Mouse (Mus musculus) cerebellum, adult 2 months (tissue): ENCODE measurements around the gene Mgea5.

ENCODE experiments used
- CTCF ChIP-seq: fragments of 200-500 bp; IDR thresholded peaks from 2 replicates; pipeline ENCODE4 v1.5.1; 2011; ENCODE audit warnings: low read depth, mild to moderate bottlenecking, control low read depth, low read length, moderate library complexity, borderline replicate concordance; ENCODE audit not compliant: insufficient read depth
- POLR2A ChIP-seq: fragments of 200-500 bp; IDR thresholded peaks from 2 replicates; pipeline ENCODE4 v1.6.1; 2011; ENCODE audit warnings: low read length, control low read depth, borderline replicate concordance; ENCODE audit not compliant: insufficient read depth

GRCm38 (mm10) chr19:45736241-45736640 is 47.4 kb downstream of the Mgea5 start:
- TF ChIP-seq CTCF (no peak), POLR2A (no peak)
